Mouse (Mus musculus) right cerebral cortex, postnatal 36 days (tissue): ENCODE results near the gene Carmil3.

Source experiments
- DNase-seq, 2 experiments: peaks; one replicate each; pipeline ENCODE4 v3.0.0; 2022; ENCODE audit warnings: low spot score in 2 of 2, mixed read lengths in 1 of 2

Carmil3 gene

GRCm38 (mm10) chr14:55540787-55541321, 50.4 kb downstream of the Carmil3 start:
- DNase-seq, result peak; percentile 53 to 70

GRCm38 (mm10) chr14:55542268-55542667, 51.8 kb downstream of the Carmil3 start:
- DNase-seq, result no peak

GRCm38 (mm10) chr14:55544334-55544733, 53.9 kb downstream of the Carmil3 start:
- no peak for DNase-seq

GRCm38 (mm10) chr14:55550191-55550590, 59.7 kb downstream of the Carmil3 start:
- DNase-seq, result no peak

GRCm38 (mm10) chr14:55551347-55551746, 60.9 kb downstream of the Carmil3 start:
- DNase-seq, result no peak

GRCm38 (mm10) chr14:55551794-55552193, 61.3 kb downstream of the Carmil3 start:
- DNase-seq, result no peak

- no peak for DNase-seq
These were observed 64.2 kb downstream of the Carmil3 start for GRCm38 (mm10) chr14:55554635-55555034.

- no peak for DNase-seq
These were observed 65.3 kb downstream of the Carmil3 start for GRCm38 (mm10) chr14:55555788-55556187.

GRCm38 (mm10) chr14:55557003-55557402, 66.6 kb downstream of the Carmil3 start:
- DNase-seq, result peak in 1 of 2 experiments; percentile 51

GRCm38 (mm10) chr14:55557587-55557986, 67.1 kb downstream of the Carmil3 start:
- no peak for DNase-seq
